Mouse (Mus musculus) lung, postnatal 0 days (tissue): ENCODE data around the gene Tagln2. TPM values are rescaled to one million over a fixed set of nuclear protein-coding genes. Genes with fewer than 3 reads are reported as not detected.

Experiments
- ATAC-seq: fragments of 200-750 bp; cut with Nextera tagmentation; 2 replicates; pipeline ENCODE4 v1.8.0; 2017; ENCODE audit warnings: moderate library complexity
- DNase-seq: peaks from one replicate; pipeline ENCODE4 v3.0.0-alpha.2; 2016; ENCODE audit warnings: low spot score
- H3K27ac ChIP-seq: fragments of 300-500 bp; sonication (generic); 2 replicates; pipeline ENCODE4 v1.5.1; 2014; ENCODE audit warnings: antibody characterized with exemption, mild to moderate bottlenecking, low read length, mixed read lengths
- H3K27me3 ChIP-seq: fragments of 300-500 bp; sonication (generic); replicated peaks from 2 replicates; pipeline ENCODE4 v1.6.1; 2014; ENCODE audit warnings: low read length, mixed read lengths; ENCODE audit not compliant: insufficient read depth
- H3K36me3 ChIP-seq: fragments of 300-500 bp; sonication (generic); 2 replicates; pipeline ENCODE4 v1.6.1; 2014; ENCODE audit warnings: low read length, mixed read lengths; ENCODE audit not compliant: insufficient read depth
- H3K4me1 ChIP-seq: fragments of 300-500 bp; sonication (generic); 2 replicates; pipeline ENCODE4 v1.6.1; 2014; ENCODE audit warnings: antibody characterized with exemption, low read depth, low read length, mixed read lengths; ENCODE audit not compliant: insufficient read depth
- H3K4me2 ChIP-seq: fragments of 300-500 bp; sonication (generic); replicated peaks from 2 replicates; pipeline ENCODE4 v1.6.1; 2014; ENCODE audit warnings: low read depth, mild to moderate bottlenecking, low read length, moderate library complexity, mixed read lengths
- H3K4me3 ChIP-seq: fragments of 300-500 bp; sonication (generic); 2 replicates; pipeline ENCODE4 v1.5.1; 2014; ENCODE audit warnings: low read depth, low read length
- H3K9ac ChIP-seq: fragments of 300-500 bp; sonication (generic); replicated peaks from 2 replicates; pipeline ENCODE4 v1.6.1; 2014; ENCODE audit warnings: low read depth, mild to moderate bottlenecking
- H3K9me3 ChIP-seq: fragments of 300-500 bp; sonication (generic); 2 replicates; pipeline ENCODE4 v1.6.1; 2016; ENCODE audit warnings: low read length, mixed read lengths
- CTCF ChIP-seq: IDR thresholded peaks from 2 replicates; pipeline ENCODE4 v1.5.1; 2016; ENCODE audit warnings: antibody characterized with exemption, mild to moderate bottlenecking
- EP300 ChIP-seq: IDR thresholded peaks from 2 replicates; pipeline ENCODE4 v1.6.1; 2016; ENCODE audit warnings: antibody characterized with exemption, mild to moderate bottlenecking, control low read depth
- WGBS: fragments of 180-500 bp; shearing (Covaris S2); extraction: QIAGEN DNeasy Blood & Tissue Kit; methylation state at CpG from one replicate; pipeline ENCODE4 v1.1.7; 2014; 5-methylcytosine and 5-hydroxymethylcytosine counted together
- polyA plus RNA-seq: library from polyadenylated mRNA; unstranded; fragments of >200 nt; fragmentation: Nextera tagmentation; extraction: Ambion mirVana; gene quantifications from 2 replicates; pipeline ENCODE4 v1.2.1, GENCODE M21; 2015

Tagln2 gene
- polyA plus RNA-seq, 1 experiment from 2014 or later: 823 TPM

DNA sequence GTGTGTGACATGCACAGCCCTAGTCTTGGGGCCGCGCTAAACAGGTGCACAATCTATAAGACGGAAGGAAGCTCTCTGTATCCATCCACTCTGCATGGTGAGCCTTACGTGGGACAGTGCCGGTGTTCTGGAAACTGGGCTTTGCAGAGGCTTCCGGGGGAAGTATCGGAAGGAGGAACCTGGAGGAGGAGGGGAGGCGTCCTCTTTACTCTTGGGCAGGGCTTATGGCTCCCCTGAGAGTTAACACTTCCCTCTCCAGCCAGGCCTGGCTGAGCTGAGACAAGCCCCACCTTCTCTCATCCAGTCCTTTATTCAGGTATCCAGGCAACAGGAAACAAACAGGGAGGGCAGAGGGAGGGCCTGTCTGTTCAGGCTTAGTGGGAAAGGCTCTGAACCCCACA, 50.7 kb downstream of the Tagln2 start:
- Histone ChIP-seq H3K9me3 (no peaks in the 10 kb centered on the region), H3K27ac (peak overlapping the region; percentile 78), H3K4me2 (peak overlapping the region; percentile 71), H3K9ac (peak overlapping the region; percentile 30; the same call in 1 of the 2 replicates), H3K27me3 (no peaks in the 10 kb centered on the region), H3K4me1 (peaks cover 10% of the 10 kb centered on the region; the same call in 1 of the 2 replicates), H3K36me3 (no peaks in the 10 kb centered on the region), H3K4me3 (peak overlapping the region; percentile 46)
- DNase-seq (peak; percentile 95), ATAC-seq (peak; percentile 93)
- no peak for TF ChIP-seq CTCF
- TF ChIP-seq EP300: peak; percentile 32; the same call in 1 of the 2 replicates
- WGBS: 1% methylated on average over 8 of the region's 8 CpGs

DNA sequence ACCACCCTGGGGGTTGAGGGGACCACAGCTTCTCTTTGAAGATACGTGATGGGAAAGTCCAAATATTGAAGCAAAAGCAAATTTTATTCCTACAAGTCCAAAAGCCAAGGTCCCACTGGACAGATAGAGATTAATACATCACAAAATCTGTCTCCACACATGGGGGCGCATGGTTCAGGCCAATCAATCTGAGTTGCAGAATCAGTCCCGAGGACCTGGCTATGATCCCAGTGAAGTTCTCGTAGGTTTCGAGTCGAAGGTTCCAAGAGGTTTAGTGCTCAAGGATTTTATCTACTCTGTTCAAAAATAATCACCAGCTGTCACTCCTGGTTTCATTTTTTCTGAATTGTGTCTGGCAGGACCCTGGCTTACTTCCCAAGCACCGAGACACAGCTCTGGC, 51.2 kb downstream of the Tagln2 start:
- Histone ChIP-seq H3K36me3 (no peaks in the 10 kb centered on the region), H3K4me3 (no peak overlapping the region; the same call in 1 of the 2 replicates), H3K9ac (no peak overlapping the region), H3K27me3 (no peaks in the 10 kb centered on the region), H3K9me3 (no peaks in the 10 kb centered on the region), H3K4me1 (peaks cover 10% of the 10 kb centered on the region; the same call in 1 of the 2 replicates), H3K4me2 (peak overlapping the region; percentile 71), H3K27ac (peak overlapping the region; percentile 78)
- TF ChIP-seq CTCF: no peak
- no peak for TF ChIP-seq EP300
- WGBS: 23% methylated on average over 7 of the region's 7 CpGs
- ATAC-seq (no peak), DNase-seq (no peak)

DNA sequence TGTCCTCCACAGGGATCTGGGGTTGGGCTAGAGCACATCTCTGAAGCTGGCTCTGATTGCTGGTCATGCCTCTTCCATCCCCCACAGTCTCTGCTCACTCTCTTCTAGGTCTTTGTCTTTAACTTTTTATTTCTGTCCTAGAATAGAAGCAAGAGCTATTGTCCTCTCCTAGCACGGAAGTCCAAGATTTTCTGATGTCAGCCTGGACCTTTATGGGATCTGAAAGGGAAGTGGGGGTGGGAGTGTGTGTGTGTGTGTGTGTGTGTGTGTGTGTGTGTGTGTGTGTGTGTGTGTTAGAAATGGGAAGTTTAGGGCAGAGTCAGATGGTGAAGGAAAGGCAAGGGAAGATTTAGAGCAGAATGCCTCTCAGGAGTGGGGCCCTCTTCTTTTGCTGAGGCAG, 52.8 kb downstream of the Tagln2 start:
- Histone ChIP-seq H3K9ac (no peak overlapping the region), H3K4me2 (no peak overlapping the region), H3K9me3 (no peaks in the 10 kb centered on the region), H3K4me3 (no peak overlapping the region), H3K27ac (no peak overlapping the region), H3K36me3 (no peaks in the 10 kb centered on the region), H3K4me1 (peaks cover 10% of the 10 kb centered on the region; the same call in 1 of the 2 replicates), H3K27me3 (no peaks in the 10 kb centered on the region)
- TF ChIP-seq CTCF: no peak
- peak; percentile 64 for TF ChIP-seq EP300
- ATAC-seq (0 out of 2 replicates have a peak, but pooled peaks have one; percentile 10), DNase-seq (peak; percentile 41)
- 52% methylated on average over 1 of the region's 1 CpGs for WGBS

DNA sequence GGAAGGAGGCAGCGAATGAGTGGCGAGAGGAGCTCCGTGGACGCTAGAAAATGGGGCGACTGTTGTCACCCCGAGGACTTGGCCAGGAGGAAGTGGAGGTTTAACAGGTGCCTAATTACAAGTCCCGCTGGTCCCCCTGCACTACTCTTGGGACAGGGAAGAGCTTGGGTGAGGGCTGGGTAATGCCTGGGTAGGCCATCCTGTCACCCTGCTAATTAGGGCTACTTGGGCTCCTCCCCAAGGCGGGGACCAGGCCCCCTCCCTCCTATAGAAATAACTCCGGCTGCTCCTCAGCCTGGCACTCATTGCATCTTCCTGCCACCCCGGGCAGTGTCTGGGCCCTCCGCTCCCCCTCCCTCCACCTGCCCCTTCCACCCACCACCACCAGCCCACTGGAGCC, 55.8 kb downstream of the Tagln2 start, which contains the start of gene Vsig8:
TSS of gene Vsig8 (plus strand) at position 301 of the 400 bp plus-strand sequence.
- no peak for ATAC-seq
- no peak within 1 kb of the TSS for H3K4me2 ChIP-seq
- no peak within 1 kb of the TSS for H3K27ac ChIP-seq
- no peak for TF ChIP-seq EP300
- no peak for TF ChIP-seq CTCF
- no peak for DNase-seq
- H3K27me3 ChIP-seq: no peaks in the 10 kb centered on the region; the same call in 1 of the 2 replicates
- WGBS: 69% methylated on average over 11 of the region's 11 CpGs
- peaks cover 10% of the 10 kb centered on the region; the same call in 1 of the 2 replicates for H3K4me1 ChIP-seq
- no peaks in the 10 kb centered on the region for H3K9me3 ChIP-seq
- no peak within 1 kb of the TSS for H3K4me3 ChIP-seq
- no peak within 1 kb of the TSS for H3K9ac ChIP-seq
- H3K36me3 ChIP-seq: no peaks in the 10 kb centered on the region

Other genes starting within 250 kb of the Tagln2 start
- gene Atp1a4, start 241.6 kb upstream of the Tagln2 start, polyA plus RNA-seq: 0.04 and 0.05 TPM in 2 replicates
- gene Igsf8, start 238.4 kb upstream of the Tagln2 start, polyA plus RNA-seq: 30.0 and 32.4 TPM in 2 replicates
- 15.3 and 17.0 TPM in 2 replicates for gene Atp1a2, start 202.0 kb upstream of the Tagln2 start, polyA plus RNA-seq
- gene Kcnj9, start 170.7 kb upstream of the Tagln2 start, polyA plus RNA-seq: not detected in 2 replicates
- 0.04 TPM in 2 replicates for gene Kcnj10, start 158.8 kb upstream of the Tagln2 start, polyA plus RNA-seq
- 3.5 and 3.9 TPM in 2 replicates for gene Pigm, start 123.5 kb upstream of the Tagln2 start, polyA plus RNA-seq
- 4.7 and 5.3 TPM in 2 replicates for gene Slamf9, start 24.7 kb upstream of the Tagln2 start, polyA plus RNA-seq
- 1.1 and 1.3 TPM in 2 replicates for gene Igsf9, start 18.3 kb upstream of the Tagln2 start, polyA plus RNA-seq
- gene Cfap45, start 20.8 kb downstream of the Tagln2 start, polyA plus RNA-seq: 12.2 and 13.1 TPM in 2 replicates
- 0.39 and 0.44 TPM in 2 replicates for gene Vsig8, start 55.9 kb downstream of the Tagln2 start, polyA plus RNA-seq
- gene Slamf8, start 90.5 kb downstream of the Tagln2 start, polyA plus RNA-seq: 0.07 and 0.19 TPM in 2 replicates
- gene Fcrl6, start 102.5 kb downstream of the Tagln2 start, polyA plus RNA-seq: not detected in 2 replicates
- gene Dusp23, start 132.9 kb downstream of the Tagln2 start, polyA plus RNA-seq: 18.6 and 21.8 TPM in 2 replicates
- 0.07 TPM in 1 of 2 replicates, not detected in the other for gene Crp, start 198.0 kb downstream of the Tagln2 start, polyA plus RNA-seq